Mouse (Mus musculus) forebrain, embryonic 10.5 days (tissue): Measurements from ENCODE around the gene Aifm3. TPM values are rescaled to one million over a fixed set of nuclear protein-coding genes. Genes with fewer than 3 reads are reported as not detected.
A peak's percentile ranks its signal among the peaks of the same experiment; 100 is the strongest.
"Not testable (repeated sequence)": the region's sequence is repeated elsewhere in the genome, so short reads cannot be mapped to it uniquely, and the experiment has no call there.

Experiments used
- DNase-seq: peaks from one replicate; pipeline ENCODE4 v3.0.0-alpha.2; 2017; ENCODE audit warnings: low spot score; ENCODE audit errors: extremely low spot score
- H3K27ac ChIP-seq: fragments of 300-500 bp; sonication (generic); 2 replicates; pipeline ENCODE4 v1.5.1; 2016; ENCODE audit warnings: mild to moderate bottlenecking
- H3K27me3 ChIP-seq: fragments of 300-500 bp; sonication (generic); 2 replicates; pipeline ENCODE4 v1.6.1; 2016; ENCODE audit warnings: mild to moderate bottlenecking; ENCODE audit not compliant: poor library complexity, severe bottlenecking
- H3K36me3 ChIP-seq: fragments of 300-500 bp; sonication (generic); replicated peaks from 2 replicates; pipeline ENCODE4 v1.6.1; 2016; ENCODE audit warnings: mild to moderate bottlenecking, moderate library complexity
- H3K4me1 ChIP-seq: fragments of 300-500 bp; sonication (generic); 2 replicates; pipeline ENCODE4 v1.6.1; 2016
- H3K4me3 ChIP-seq: fragments of 300-500 bp; sonication (generic); 2 replicates; pipeline ENCODE4 v1.5.1; 2016; ENCODE audit warnings: mild to moderate bottlenecking, moderate library complexity
- H3K9me3 ChIP-seq: fragments of 300-500 bp; sonication (generic); 2 replicates; pipeline ENCODE4 v1.6.1; 2016; ENCODE audit warnings: mild to moderate bottlenecking, moderate library complexity
- WGBS: fragments of 180-500 bp; shearing (Covaris S2); methylation state at CpG from one replicate; pipeline ENCODE4 v1.1.7; 2016; 5-methylcytosine and 5-hydroxymethylcytosine counted together
- polyA plus RNA-seq: library from polyadenylated mRNA; unstranded; fragments of >200 nt; fragmentation: Nextera tagmentation; extraction: Ambion mirVana; gene quantifications from 2 replicates; pipeline ENCODE4 v1.2.1, GENCODE M21; 2016

Aifm3 gene
- polyA plus RNA-seq, 1 experiment from 2014 or later, result 2.8 TPM

GRCm38 (mm10) chr16:17478331-17478943, 11.0 kb upstream of the Aifm3 start:
- Histone ChIP-seq H3K4me3 (no peak overlapping the region), H3K27me3 (no peaks in the 10 kb centered on the region), H3K4me1 (no peaks in the 10 kb centered on the region), H3K36me3 (peaks cover 87% of the 10 kb centered on the region), H3K9me3 (no peaks in the 10 kb centered on the region), H3K27ac (no peak overlapping the region)
- 90% methylated on average over 4 of the region's 4 CpGs for WGBS
- no peak for DNase-seq

GRCm38 (mm10) chr16:17481465-17481864, 7.9 kb upstream of the Aifm3 start:
- H3K27ac ChIP-seq, result no peak overlapping the region
- H3K36me3 ChIP-seq, result peaks cover 98% of the 10 kb centered on the region
- H3K4me3 ChIP-seq, result no peak overlapping the region
- no peaks in the 10 kb centered on the region for H3K4me1 ChIP-seq
- H3K9me3 ChIP-seq, result no peaks in the 10 kb centered on the region
- 93% methylated on average over 2 of the region's 2 CpGs for WGBS
- no peaks in the 10 kb centered on the region for H3K27me3 ChIP-seq
- DNase-seq, result no peak

- H3K9me3 ChIP-seq, result no peaks in the 10 kb centered on the region
- peaks cover 66% of the 10 kb centered on the region for H3K36me3 ChIP-seq
- no peak overlapping the region for H3K4me3 ChIP-seq
- no peak for DNase-seq
- WGBS, result 96% methylated on average over 3 of the region's 3 CpGs
- H3K4me1 ChIP-seq, result peaks cover 16% of the 10 kb centered on the region
- H3K27me3 ChIP-seq, result peaks cover 23% of the 10 kb centered on the region
- H3K27ac ChIP-seq, result no peak overlapping the region
These were observed 2.9 kb upstream of the Aifm3 start for GRCm38 (mm10) chr16:17486505-17486904.

GRCm38 (mm10) chr16:17488478-17489468, 638 bp upstream of the Aifm3 start:
- Histone ChIP-seq H3K27ac (no peak overlapping the region), H3K4me1 (peaks cover 16% of the 10 kb centered on the region), H3K27me3 (peaks cover 30% of the 10 kb centered on the region), H3K36me3 (peaks cover 44% of the 10 kb centered on the region), H3K4me3 (peak overlapping the region; percentile 62), H3K9me3 (no peaks in the 10 kb centered on the region)
- 48% methylated on average over 14 of the region's 14 CpGs for WGBS
- DNase-seq, result no peak

- Histone ChIP-seq H3K4me1 (peaks cover 16% of the 10 kb centered on the region), H3K4me3 (no peak overlapping the region), H3K36me3 (peaks cover 20% of the 10 kb centered on the region), H3K27ac (no peak overlapping the region), H3K27me3 (peaks cover 30% of the 10 kb centered on the region), H3K9me3 (no peaks in the 10 kb centered on the region)
- 85% methylated on average over 5 of the region's 5 CpGs for WGBS
- DNase-seq, result no peak
These were observed 1.7 kb downstream of the Aifm3 start for GRCm38 (mm10) chr16:17491154-17491553.

GRCm38 (mm10) chr16:17491896-17492561, 2.6 kb downstream of the Aifm3 start:
- no peak overlapping the region for H3K4me3 ChIP-seq
- peaks cover 25% of the 10 kb centered on the region for H3K4me1 ChIP-seq
- DNase-seq, result no peak
- no peaks in the 10 kb centered on the region for H3K9me3 ChIP-seq
- H3K27ac ChIP-seq, result no peak overlapping the region
- 73% methylated on average over 5 of the region's 5 CpGs for WGBS
- H3K36me3 ChIP-seq, result peaks cover 11% of the 10 kb centered on the region
- H3K27me3 ChIP-seq, result peaks cover 30% of the 10 kb centered on the region

- no peak for DNase-seq
- Histone ChIP-seq H3K4me3 (no peak overlapping the region), H3K27ac (peak overlapping the region; percentile 12), H3K9me3 (no peaks in the 10 kb centered on the region), H3K36me3 (no peaks in the 10 kb centered on the region), H3K27me3 (peaks cover 5% of the 10 kb centered on the region), H3K4me1 (peaks cover 25% of the 10 kb centered on the region)
- 83% methylated on average over 2 of the region's 2 CpGs for WGBS
These were observed 7.3 kb downstream of the Aifm3 start for GRCm38 (mm10) chr16:17496499-17497305.

- peak; percentile 72 for DNase-seq
These were observed 10.0 kb downstream of the Aifm3 start for GRCm38 (mm10) chr16:17499249-17499883.

GRCm38 (mm10) chr16:17502681-17503080, 13.3 kb downstream of the Aifm3 start:
- peaks cover 17% of the 10 kb centered on the region for H3K4me1 ChIP-seq
- no peak overlapping the region for H3K27ac ChIP-seq
- H3K9me3 ChIP-seq, result no peaks in the 10 kb centered on the region
- DNase-seq, result no peak
- H3K27me3 ChIP-seq, result no peaks in the 10 kb centered on the region
- WGBS, result 82% methylated on average over 4 of the region's 4 CpGs
- no peaks in the 10 kb centered on the region for H3K36me3 ChIP-seq
- H3K4me3 ChIP-seq, result no peak overlapping the region

More at GRCm38 (mm10) chr16:17499249-17499883, 10.0 kb downstream of the Aifm3 start:
- Histone ChIP-seq H3K27ac (peak overlapping the region; percentile 66), H3K4me3 (peak overlapping the region; percentile 27), H3K9me3 (no peaks in the 10 kb centered on the region), H3K27me3 (no peaks in the 10 kb centered on the region), H3K36me3 (no peaks in the 10 kb centered on the region), H3K4me1 (peaks cover 25% of the 10 kb centered on the region)
- 21% methylated on average over 10 of the region's 10 CpGs for WGBS

- H3K4me1 ChIP-seq, result peaks cover 15% of the 10 kb centered on the region
- no peaks in the 10 kb centered on the region for H3K9me3 ChIP-seq
- no peak for DNase-seq
- H3K4me3 ChIP-seq, result no peak overlapping the region
- H3K27ac ChIP-seq, result no peak overlapping the region
- 84% methylated on average over 5 of the region's 5 CpGs for WGBS
- H3K36me3 ChIP-seq, result peaks cover 12% of the 10 kb centered on the region
- no peaks in the 10 kb centered on the region for H3K27me3 ChIP-seq
These were observed 17.7 kb downstream of the Aifm3 start for GRCm38 (mm10) chr16:17507018-17507552.

GRCm38 (mm10) chr16:17508031-17508430, 18.6 kb downstream of the Aifm3 start:
- Histone ChIP-seq H3K4me3 (peak overlapping the region; percentile 68), H3K36me3 (peaks cover 21% of the 10 kb centered on the region), H3K27ac (peak overlapping the region; percentile 92), H3K4me1 (peaks cover 15% of the 10 kb centered on the region)
- not testable (repeated sequence) for H3K9me3 ChIP-seq, H3K27me3 ChIP-seq, DNase-seq
- WGBS, result 32% methylated on average over 3 of the region's 3 CpGs
